Mouse (Mus musculus): ENCODE measurements at regions not wholly inside any gene's neighbourhood (a gene's known extent, or its start where the extent isn't known, plus 50 kb on each side); places are given as distances from the start of the nearest gene placed in this dataset.

DNA sequence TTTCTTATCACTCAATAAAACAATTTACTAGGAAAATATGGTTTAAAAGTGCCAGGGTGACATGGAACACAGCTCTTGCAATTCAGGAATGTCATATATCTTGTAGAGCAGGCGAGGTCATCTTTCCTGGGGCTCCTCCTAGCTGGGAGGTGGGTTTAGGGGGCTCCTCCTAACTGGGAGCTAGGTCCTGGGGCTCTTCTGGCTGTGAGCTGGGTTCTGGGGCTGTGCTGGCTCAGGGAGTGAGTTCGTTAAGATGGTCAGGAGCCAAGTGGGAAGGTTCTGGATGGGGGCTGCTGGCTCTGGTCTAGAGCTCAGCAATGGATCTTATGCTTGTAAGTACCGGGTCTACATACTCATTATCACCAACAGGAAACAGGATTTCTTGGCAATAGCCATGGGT is 306.8 kb upstream of the Rnaseh2b start:
- no peak for DNase-seq (ENCODE audit: low spot score in 2 of 2)

DNA sequence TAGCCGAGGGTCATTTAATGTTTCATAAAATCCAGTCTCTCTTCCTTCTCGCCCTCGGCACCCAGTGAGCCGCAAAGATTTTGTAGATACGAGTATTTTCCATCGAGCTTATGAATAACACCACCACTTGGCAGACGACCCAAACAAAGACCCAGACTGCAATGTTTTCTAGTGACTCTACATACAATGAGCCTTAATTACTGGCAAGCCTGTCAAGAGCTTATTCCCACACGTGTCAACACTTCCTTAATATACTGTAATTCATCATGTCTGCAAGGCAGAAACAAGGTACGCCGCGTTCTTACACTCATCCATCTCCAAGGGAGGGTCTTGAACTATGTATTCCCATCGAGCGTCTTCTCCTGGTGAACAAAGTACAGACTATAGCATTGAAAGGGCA is 306.2 kb upstream of the Rnaseh2b start:
- DNase-seq (ENCODE audit: low spot score in 2 of 2), result no peak

DNA sequence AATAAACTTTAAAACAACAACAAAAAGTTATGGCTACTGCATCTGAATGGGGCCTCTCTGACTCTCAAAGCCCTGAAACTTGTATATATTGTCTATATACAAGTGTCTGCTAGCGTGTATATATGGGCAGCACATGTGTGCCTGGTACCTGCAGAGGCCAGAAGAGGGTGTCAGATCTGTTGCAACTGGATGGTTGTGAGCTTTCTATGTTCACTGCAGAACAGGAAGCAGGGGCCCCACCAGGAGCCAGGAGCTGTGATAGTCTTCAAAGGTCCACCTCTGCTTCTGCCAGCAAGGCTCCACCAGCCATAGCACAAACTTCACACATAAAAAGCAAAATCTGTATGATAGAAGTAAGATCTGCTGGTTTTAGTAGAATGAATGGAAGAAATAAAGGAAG is 297.1 kb upstream of the Rnaseh2b start:
- no peak for DNase-seq (ENCODE audit: low spot score in 2 of 2)

DNA sequence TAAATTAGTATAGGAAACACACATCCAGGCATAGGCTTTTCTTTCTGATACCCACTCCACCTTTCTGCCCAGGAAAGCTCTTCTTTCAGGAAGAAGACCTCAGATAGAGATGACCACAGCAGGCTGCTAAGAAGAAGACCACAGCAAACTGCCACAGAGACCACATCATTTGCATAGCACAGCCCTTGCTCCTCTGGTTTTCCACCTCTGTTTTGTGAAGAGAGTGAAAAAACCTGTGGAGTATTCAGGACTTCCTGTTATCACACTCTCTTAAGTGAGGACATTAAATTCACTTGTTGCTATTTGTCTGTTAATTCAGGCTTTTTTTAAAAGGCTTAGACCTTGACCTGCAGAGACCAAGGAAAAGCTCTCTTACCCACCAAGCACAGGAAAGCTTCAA is 294.7 kb upstream of the Rnaseh2b start:
- DNase-seq (ENCODE audit: low spot score in 2 of 2), result no peak

DNA sequence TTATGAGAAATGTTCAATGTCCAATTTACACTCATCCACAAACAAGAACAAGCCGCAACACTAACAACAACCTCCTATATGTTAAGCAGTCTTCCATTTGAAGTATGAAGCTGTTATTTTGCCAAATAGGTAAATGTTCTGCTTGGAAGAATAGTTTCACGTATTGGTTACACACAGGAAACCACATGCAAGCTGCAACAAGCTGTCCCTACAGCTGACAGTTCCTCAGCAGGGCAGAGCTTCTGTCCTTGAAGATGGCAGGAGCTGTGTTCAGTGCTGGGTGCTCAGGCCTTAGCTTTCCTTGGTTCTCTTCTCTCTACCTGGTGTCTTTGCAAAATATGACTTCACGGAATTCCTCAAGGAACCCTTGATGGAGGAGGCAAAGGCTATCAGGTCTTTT is 294.1 kb upstream of the Rnaseh2b start:
- DNase-seq (ENCODE audit: low spot score in 2 of 2), result no peak

DNA sequence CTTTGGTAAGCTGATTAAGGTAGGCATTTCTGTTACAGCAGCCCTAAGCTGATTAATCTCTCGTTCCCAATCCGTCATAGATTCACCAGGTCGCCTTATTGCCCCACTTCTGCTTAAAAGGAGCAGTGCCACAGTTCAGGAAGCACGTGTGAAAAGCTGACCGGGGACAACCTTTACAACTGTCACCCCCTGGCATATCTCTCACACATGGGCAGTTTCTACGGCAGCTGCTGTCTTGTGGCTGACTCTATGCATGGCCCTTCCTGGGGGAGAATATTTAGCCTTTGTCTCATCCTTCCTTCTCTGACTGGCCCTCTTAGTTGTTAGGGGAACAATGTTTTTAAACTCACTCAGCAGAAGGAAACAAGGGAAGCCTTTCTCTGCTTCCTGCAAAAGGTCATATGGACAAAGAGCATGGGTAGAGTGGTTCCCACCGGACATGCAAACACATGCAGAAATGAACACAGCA is 290.9 kb upstream of the Rnaseh2b start:
- no peak for DNase-seq (ENCODE audit: low spot score in 2 of 2)

DNA sequence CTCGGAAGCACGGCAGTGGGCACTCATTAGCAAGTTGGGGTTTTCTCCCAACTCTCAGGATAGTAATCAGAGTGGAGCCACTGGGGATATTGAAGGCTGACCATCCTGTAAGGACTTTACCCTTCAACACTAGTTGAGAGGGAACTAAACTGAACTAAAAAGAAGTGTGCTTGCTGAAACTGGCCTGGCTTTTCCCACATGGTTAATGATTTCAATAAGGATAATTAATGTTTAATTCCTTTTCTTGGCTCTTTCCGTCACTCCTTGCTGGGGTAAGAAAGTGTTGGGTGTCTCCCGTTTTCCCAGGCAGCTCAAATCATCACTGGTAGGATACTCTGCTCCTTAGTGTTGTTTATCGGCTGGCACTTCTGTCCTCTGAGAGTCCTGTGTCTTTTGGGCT is 290.3 kb upstream of the Rnaseh2b start:
- no peak for DNase-seq (ENCODE audit: low spot score in 2 of 2)

DNA sequence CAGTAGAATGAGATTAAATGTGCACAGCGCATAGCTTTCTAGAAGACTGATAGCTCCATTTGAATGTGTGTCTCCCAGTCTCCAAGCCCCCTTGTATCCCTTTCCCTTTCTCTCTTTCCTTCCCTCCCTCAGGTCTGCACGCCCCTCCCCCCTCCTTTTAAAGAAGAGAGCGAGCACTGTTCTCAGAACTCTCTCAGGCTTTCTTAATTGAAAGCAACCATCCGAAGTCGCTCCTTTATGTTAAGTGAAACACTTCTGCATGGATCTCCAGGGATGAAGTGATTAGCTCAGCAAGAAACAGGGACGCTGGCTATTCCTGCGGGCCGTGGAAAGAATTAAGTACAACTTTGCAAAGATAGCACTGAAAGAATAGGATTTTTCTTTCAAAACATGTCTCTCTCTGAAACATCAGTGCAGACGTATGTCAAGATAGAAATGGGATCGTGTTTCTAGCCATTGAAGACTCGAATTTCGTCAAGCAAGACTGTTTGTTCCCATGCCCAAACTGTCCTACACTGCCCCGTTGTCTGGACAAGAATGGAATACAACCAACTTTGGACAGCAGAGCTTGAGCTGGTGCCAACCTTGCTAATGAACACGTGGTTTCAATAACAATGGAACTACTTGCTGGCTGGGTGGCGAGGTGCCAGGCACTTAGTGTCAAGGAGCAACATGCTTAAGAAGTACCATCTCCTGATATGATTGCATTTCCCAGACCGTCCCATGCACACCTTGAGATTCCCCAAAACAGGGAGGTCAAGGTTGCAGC is 289.2 kb upstream of the Rnaseh2b start:
- peak; percentile 10 to 55 for DNase-seq (ENCODE audit: low spot score in 2 of 2)

DNA sequence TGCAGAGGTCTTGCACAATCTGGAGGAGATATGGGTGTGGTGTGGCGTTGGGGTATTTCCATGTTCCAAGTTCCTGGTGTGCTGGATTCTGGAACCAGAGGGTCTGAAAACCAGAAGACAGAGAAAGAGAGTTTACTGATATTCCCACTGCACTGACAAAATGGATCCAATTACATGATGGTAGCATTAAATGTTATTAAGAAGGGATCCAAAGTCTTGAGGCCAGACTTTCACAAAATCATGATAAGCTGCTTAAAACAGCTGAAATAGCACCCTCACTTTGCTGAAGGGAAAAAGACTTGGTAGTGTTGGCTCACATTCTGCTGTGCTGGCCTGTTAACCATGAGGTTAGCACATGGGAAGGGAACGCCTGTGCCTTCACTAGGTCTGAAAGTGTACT is 288.6 kb upstream of the Rnaseh2b start:
- no peak for DNase-seq (ENCODE audit: low spot score in 2 of 2)

DNA sequence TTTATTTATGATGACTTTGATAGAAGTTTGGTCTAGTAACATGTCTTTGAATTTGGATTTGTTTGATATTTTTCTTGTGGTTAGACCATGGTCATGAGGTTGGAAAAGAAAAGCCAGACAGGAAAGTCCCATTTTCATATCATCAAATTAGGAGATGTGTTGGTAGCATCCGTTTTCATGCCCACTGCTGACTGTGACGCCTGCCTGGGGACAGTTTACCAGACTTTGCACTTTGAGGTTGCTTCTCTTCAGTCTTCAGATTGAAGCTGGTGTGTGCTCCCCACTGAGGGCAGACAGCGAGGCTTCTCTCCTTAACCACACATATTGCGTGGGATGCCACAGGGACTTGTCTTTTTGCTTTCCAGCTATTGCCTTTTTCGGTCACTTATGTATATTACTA is 283.7 kb upstream of the Rnaseh2b start:
- DNase-seq (ENCODE audit: low spot score in 2 of 2), result no peak

DNA sequence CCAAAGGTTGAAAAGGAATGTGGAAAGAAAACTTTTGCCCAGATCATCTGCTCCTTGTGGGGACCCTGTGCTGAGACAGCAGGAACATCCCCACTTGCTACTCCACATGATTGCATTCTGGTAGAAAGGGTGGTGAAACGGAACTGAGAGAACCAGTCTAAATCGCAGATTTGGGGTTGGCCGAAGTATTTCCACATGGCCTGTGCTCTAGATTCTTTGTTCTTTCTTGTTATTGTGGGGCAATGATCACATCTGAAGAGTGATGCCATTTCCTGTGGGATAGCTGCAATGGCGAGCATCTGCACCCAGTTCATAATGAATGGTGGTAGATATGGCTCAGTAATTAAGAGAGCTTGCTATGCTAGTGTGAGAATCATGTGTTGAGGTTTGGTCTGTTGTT is 273.6 kb upstream of the Rnaseh2b start:
- DNase-seq (ENCODE audit: low spot score in 2 of 2), result no peak

DNA sequence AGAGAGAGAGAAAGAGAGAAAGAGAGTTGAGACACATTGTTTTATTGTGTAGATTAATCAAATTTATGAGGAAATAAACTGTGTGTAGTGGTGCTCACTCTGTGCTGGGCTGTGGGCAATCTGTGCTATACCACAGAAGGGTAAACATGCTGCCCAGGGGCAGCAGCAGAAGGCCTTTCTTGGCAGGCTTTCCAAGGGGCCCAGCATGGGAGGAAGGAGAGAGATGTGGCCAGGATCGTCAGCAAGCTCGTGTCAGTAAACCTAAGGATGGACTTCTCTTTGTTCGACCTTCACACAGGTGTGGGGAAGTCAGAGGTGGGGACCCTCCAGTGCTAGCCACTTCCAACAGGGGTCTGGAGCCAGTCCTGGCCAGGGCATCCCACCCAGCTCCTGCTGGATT is 271.4 kb upstream of the Rnaseh2b start:
- no peak for DNase-seq (ENCODE audit: low spot score in 2 of 2)

DNA sequence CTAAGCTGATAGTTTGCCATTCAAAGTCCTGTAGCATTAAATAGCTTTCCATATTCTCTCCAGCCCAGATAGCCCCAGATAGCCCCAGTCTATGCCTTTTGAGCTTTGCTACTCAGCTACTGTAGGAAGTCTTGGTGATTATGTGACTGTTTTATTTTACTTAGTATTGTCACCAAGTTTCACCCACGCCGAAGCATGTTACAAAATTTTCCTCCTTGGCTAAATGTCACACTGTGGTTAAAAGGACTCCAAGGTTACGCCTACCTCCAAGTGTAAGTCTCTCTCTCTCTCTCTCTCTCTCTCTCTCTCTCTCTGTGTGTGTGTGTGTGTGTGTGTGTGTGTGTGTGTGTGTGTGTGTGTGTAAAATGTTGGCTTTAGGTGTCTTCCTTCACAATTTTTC is 270.2 kb upstream of the Rnaseh2b start:
- DNase-seq (ENCODE audit: low spot score in 2 of 2), result no peak

DNA sequence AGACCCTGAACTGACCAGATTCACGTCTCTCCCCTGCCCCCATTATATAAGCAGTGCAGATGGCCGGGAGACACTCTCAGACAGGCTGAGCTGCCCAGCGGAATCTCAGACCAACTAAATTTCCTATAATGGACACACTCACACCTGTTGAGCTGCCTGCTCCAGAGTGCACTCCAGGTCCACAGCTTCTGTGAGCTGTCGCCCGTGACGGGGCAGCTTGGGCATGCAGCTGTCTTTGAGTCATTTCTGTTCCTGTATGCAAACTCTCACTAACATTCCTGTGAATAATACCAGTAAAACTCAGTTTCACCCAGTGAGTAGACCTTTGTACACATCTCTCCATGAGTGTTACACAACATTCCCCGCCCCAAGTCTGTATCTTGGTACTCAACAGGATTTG is 269.4 kb upstream of the Rnaseh2b start:
- no peak for DNase-seq (ENCODE audit: low spot score in 2 of 2)

DNA sequence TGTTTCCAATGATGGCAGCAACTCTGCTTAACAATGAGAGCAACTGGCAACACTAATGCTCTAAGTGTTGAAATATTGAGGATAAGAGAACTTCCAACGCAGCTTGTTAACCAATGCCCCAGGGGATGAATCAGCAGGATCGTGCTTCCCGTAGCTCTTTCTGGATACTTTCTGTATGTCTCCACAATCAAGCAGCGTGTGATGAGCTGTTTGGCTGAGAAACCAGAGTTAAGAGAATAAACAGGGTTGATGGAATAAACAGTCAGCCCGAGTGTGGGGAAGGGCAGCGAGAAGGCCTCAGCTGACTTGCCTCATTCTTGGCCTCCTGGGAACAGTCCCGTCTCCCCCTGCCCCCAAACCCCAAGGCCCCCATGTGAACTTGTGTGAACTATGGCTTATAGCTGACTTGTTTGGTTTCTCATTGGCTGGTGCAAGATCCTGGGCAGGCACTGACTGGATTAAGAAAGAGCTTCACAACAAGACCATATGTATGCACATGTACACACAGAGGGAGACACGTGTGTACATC is 264.6 kb upstream of the Rnaseh2b start:
- DNase-seq (ENCODE audit: low spot score in 2 of 2), result no peak

DNA sequence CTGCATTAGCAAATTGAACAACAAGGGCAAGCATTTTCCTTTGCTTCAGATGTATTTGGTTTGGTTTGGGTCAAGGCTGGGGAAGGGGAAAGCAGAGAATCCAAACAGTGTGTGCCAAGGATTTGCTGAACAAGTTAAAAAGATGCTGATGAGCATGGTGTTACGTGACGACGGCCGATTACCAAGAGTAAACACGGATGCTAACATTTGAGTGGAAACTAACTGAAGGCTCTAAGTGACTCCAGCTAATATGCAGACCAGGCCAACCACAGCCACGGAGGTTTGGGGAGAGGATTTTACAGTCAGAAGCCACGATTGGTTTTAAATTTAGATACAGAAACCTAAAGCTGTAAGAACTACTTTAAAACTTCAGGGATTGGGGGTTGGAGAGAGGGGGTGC is 262.3 kb upstream of the Rnaseh2b start:
- DNase-seq (ENCODE audit: low spot score in 2 of 2), result no peak

DNA sequence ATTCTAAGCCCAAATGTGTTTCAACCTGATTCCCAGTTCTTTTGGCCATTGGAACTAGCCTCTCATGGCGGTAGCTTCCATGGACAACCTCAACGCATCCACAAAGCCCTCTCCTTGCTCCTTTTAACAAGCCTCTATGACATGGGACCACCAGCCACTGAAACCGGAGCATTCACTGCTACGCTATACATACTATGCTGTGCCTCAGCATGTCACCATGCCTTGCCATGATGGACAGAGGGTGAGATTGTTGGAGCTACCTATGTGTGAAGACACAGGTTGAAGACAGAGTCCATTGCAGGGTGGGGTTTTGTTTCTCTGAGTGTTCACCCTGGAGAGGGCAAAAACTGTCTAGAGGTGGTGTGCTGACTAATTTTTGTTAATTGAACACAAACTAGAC is 258.7 kb upstream of the Rnaseh2b start:
- DNase-seq (ENCODE audit: low spot score in 2 of 2), result no peak

DNA sequence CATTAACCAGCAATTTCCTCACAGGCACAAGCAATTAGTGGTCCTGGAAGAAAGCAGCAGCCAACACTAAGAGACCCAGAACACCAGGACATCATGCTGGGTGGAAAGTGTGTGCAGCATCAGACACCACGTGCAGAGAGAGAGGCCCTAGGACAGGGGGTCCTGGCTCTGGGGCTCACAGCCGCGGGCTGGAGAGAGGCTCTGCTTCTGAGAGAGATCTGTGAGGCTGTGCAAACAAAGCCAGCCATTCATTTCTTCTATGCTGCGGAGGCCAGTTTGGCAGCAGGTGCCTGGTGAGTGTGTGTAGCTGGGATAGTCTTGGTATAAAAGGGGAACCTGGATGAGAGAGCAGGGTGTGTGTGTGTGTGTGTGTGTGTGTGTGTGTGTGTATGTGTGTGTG is 257.7 kb upstream of the Rnaseh2b start:
- DNase-seq (ENCODE audit: low spot score in 2 of 2), result no peak

DNA sequence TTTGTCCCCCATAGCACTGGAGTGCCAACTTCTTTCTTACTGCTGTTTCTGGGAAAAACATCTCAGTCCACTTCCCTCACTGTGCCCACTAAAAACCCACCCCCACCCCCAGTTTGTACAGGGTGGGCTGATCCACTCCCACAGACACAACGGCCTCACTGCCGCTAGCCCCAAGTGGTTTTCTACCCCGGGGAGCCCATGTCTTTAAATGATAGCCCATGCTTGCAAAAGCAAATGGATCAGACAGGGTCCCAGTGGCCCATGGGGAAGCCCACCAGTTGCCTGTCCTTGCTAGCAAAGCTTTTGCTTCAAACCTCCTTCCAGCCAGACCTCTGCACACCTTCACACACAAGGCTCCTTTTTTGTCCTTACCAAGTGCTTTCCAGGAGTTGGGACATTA is 257.0 kb upstream of the Rnaseh2b start:
- DNase-seq (ENCODE audit: low spot score in 2 of 2), result no peak

DNA sequence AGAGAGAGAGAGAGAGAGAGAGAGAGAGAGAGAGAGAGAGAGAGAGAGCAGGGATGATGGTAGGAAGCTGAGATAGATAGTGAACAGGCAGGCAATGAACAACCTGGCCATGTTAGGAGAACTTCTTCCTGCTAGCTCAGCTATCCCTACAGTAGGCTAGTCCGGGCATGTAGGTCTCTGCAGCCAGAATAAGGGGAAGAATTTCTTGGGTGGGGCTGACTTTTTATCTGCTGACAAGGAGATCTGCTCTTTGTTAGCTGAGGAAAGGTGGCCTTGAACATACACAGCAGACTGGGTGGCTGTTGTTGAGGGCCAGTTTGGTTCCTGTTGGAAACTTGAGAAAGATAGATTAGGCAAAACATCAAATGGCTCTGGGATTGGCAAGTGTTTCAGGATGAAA is 254.9 kb upstream of the Rnaseh2b start:
- no peak for DNase-seq (ENCODE audit: low spot score in 2 of 2)

DNA sequence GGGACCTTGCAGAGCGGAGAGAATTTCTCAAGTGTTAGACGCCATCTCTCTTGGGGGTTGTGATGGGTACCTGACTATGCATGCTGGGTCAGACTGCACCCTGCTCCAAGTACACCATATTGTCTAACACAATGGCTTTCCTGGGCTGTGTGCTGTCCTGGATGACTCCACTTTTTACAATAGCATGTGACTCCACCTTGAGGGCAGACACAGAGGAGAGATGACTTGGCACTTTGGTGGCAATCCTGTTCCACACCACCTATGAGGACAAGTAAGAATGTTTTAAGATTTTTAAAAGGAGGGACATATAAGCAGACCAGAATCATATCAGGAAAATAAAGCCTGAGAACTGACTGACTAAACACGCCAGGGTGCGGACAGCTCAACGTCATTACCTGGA is 254.5 kb upstream of the Rnaseh2b start:
- no peak for DNase-seq (ENCODE audit: low spot score in 2 of 2)

DNA sequence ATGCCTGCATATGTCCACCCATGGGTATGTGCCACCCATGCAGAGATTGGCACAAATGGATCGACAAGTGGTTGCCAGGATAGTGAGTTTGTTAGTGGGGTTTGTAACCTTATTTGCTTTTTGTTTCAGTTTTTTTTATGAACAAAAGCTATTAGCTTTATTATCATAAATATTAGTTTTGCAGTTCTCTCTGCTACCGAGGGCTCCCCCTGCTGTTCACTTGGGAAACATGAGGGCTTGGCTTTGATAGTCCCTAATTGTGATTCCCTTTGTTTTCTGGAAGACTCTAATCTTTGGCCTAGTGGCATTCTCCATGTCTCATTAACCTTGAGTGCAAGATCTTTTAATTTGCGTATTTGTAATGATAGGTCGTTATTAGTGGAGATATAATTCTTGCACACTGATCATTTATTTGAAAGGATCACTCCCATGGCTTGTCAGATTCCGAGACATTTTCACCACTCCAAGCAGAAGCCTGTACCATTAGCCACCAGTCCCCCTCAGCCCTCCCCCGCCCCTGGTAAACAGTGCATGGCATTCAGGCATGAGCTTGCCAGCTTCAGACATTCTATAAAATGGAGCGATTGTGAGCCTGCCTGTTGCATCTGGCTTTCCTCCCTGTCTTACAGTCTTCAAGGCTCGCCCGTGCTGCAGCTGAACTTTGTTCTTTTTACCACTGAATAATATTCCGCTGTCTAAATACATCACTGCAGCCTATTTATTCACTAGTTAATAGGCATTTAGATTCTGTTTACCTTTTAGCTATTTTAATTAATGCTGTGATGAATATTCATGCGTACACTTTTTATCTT is 249.9 kb upstream of the Rnaseh2b start:
- DNase-seq (ENCODE audit: low spot score in 2 of 2), result peak; percentile 59 to 74

DNA sequence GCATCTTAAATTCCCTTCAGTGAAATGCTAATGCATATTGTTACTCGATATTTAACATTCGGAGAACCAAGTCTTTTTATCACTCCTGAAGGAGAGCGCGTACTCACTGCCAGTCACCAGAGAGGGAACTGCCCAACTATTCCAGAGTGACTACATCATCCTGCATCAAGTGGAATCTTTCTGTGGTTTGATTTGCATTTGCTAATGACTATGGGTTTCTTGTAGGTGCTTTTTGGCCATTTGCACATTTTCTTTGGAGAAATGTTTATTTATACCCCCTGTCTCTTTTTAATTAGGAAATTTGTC is 249.3 kb upstream of the Rnaseh2b start:
- no peak for DNase-seq (ENCODE audit: low spot score in 2 of 2)

All from left cerebral cortex, adult 18-20 months (tissue).